Mouse (Mus musculus) B cell, adult 2 months (primary cell): ENCODE data around the gene Scrt2.
A peak's percentile ranks its signal among the peaks of the same experiment; 100 is the strongest.

Experiments used
- DNase-seq, 2 experiments: peaks; one replicate each; pipeline ENCODE4 v3.0.0; 2022

Scrt2 gene

GRCm38 (mm10) chr2:152108702-152109101 lies 27.4 kb downstream of the Scrt2 start:
- DNase-seq: no peak

- no peak for DNase-seq
Observed at GRCm38 (mm10) chr2:152109386-152109785, 28.1 kb downstream of the Scrt2 start.

DNA sequence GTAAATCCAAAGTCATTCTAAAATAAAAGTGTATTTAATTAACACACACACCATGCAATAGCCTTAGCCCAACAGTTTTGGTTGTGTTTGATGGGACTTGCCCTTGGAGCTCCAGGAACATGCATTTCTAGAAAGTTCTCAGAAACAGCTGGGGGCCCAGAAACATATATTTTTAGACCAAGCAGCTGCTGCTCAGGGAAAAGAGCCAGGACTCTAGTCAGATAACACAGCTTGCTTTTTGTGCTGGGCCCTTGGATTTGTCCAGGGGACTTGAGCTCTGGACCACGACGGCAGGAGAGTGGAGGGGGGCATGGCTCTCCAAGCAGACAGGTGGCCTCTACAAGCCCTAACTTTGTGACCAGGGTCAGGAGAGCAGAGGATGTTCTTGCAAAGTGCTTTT lies 30.0 kb downstream of the Scrt2 start:
- no peak for DNase-seq

DNA sequence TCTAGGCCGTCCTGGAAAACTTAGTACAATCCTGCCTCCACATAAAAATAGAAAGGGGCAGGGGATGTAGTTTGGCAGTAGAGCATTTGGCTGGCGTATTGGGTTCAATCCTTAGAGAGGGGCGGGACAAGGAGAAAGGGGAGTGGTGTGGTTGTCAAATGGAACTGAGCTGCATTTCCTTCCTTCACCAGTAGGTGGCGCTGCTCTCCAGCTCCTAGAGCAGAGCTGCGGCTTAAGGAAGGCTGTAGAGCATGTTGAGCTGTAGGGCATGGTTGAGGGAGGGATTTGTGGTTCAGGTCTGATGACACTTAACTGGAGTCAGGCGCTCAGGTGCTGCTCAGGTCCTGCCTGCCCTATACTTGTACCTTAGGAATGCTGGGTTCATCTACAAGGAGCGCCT lies 30.6 kb downstream of the Scrt2 start:
- DNase-seq: peak; percentile 85 to 86

DNA sequence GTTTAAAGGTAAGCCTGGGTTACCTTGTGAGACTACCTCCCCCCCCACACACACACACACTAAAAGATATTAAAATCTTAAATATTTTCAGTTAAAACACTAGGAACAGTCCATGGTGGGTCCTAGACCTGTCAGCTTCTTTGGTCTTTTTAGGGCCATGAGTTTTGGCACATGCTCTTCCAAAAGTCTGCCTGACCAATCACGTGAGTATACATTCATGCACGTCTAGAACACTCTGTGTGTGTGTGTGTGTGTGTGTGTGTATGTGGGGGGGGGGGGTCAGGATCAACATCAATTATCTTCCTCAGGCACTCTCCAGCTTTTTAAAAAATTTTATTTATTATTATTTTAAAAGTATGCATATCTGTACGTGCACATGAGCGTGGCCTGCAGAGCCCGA lies 31.2 kb downstream of the Scrt2 start:
- DNase-seq: no peak

DNA sequence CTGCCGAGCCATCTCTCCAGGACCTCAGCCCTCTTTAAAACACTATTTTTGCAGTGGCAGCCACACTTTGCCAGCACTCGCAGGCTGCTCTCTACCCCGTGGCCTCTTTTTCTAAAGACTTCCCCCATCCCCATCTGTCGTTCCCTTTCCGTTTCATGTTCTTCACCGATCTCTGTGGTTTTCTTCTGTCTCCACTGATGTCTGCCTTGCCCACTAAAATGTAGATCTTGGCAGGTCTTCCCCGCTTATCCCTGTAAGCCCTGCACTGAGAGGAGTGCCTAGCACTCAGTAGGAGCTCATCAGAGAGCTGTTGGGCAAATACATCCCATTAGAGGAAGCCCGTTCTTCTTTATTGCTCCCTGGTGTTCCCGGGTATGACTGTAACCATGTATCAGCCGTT lies 31.6 kb downstream of the Scrt2 start:
- DNase-seq: no peak

GRCm38 (mm10) chr2:152114057-152114975 lies 33.0 kb downstream of the Scrt2 start:
- no peak for DNase-seq

DNA sequence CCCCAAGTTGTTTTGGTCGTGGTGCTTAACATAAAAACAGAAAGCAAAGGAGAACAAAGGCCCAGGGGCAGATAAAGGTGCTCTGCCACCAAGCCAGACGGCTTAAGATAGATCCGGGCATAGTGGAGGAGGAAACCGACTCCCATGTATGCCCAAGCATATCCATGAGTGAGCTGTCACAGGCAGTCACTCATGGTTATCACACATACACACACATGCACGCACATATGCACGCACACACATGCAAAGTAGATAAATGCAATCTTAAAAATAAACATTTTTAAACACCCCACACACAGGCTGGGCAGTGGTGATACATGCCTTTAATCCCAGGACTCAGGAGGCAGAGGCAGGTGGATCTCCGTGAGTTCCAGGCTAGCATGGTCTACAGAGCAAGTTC lies 36.4 kb downstream of the Scrt2 start:
- no peak for DNase-seq

- no peak for DNase-seq
Observed at GRCm38 (mm10) chr2:152119228-152119865, 38.0 kb downstream of the Scrt2 start.

GRCm38 (mm10) chr2:152122896-152123295 lies 41.6 kb downstream of the Scrt2 start:
- DNase-seq: no peak

- DNase-seq: no peak
Observed at GRCm38 (mm10) chr2:152128597-152128996, 47.3 kb downstream of the Scrt2 start.

GRCm38 (mm10) chr2:152129778-152130177 lies 48.4 kb downstream of the Scrt2 start:
- no peak for DNase-seq

GRCm38 (mm10) chr2:152132016-152132415 lies 50.7 kb downstream of the Scrt2 start:
- no peak for DNase-seq

DNA sequence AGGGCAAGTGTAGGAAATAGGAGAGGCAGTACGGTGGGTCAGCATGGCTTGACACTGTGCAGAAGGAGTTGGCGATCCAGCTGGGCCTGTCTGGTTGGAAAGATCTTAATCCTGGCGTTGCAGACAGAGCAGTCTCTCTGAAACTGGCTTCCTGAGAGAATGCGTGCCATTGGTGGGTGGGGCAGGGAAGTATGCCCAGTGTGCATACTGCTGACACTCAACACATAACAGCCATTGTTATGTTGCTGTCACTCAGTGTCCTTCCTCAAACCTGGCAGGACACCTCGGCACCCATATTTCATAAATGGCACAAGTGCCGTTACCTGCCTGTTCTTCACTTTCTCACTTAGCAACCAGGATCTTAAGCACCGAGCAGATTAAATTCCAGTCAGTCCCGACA lies 51.4 kb downstream of the Scrt2 start:
- no peak for DNase-seq

DNA sequence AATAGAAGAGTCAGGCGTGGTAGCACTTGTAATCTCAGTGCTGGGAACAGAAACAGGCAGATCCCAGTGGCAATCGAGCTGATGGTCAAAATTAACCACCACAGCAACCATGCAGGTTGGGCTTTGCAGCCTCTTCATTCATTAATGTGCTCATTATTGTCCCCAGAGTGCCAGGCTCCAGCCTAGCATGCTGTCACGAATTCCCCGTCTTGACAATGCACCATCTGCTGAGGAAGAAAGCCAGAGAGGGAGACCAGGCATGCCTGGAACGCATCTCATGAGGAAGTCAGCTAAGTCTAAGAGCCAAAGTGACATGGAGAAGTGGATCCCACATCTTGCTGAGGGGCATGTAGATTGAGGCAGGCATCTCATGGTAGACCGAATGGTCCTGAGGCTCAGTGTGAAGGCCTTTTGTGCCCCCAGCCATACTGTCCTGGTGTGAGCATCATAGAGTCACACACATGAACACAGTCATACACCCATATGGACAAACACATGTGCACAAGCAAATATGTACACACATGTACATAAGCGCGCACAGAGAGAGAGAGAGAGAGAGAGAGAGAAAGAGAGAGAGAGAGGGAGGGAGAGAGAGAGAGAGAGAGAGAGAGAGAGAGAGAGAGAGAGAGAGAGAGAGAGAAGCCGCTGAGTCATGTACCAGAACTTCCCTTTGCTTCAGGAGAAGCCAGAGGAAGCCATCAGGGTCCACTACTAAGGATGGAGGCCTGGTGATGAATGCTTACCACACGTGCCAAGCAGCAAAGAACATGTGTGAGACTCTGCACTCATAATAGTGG lies 58.1 kb downstream of the Scrt2 start:
- DNase-seq: no peak

DNA sequence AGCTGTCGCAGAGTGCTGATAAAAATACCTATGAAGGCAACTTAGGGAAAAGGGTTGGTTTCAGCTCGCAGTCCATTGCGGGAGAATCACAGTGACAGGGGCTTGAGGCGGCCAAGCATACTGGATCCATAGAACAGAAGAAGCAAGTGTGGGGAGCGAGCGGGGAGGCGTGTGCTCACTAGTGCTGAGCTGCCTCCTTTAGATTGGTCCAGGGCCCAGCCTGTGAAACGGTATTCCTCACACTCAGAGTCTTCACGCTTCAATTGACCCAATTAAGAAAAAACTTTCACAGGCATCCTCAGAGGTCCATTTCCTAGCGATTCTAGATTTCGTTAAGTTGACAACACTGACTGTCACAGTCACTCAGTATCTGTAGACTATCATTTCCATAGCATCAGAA lies 59.6 kb downstream of the Scrt2 start:
- DNase-seq: no peak

GRCm38 (mm10) chr2:152141491-152141890 lies 60.2 kb downstream of the Scrt2 start:
- DNase-seq: no peak

DNA sequence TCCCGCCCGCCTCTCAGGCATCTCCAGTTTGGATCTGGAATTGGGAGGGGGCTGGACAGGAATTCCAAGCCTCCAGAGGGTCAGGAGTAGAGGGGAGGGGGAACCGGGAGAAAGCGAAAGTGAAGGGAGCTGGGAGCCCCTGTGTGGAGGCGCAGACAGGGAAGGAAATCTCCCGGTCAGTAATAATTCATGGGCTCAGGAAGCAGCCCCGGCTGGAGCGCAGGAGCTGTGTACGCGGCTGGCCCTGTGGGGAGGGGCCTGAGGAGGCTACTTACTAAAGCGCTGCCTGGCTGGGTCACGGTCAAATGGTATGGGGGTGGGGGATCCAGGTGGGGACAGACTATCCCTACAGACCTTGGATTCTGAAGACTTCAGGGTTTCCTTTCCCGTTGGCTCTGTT lies 60.7 kb downstream of the Scrt2 start:
- no peak for DNase-seq

GRCm38 (mm10) chr2:152142571-152142970 lies 61.2 kb downstream of the Scrt2 start:
- no peak for DNase-seq

- DNase-seq: no peak
Observed at GRCm38 (mm10) chr2:152143279-152144157, 62.2 kb downstream of the Scrt2 start, which contains the start of gene Tcf15. Gene Tcf15, plus strand, starts transcription at chr2:152143561.

DNA sequence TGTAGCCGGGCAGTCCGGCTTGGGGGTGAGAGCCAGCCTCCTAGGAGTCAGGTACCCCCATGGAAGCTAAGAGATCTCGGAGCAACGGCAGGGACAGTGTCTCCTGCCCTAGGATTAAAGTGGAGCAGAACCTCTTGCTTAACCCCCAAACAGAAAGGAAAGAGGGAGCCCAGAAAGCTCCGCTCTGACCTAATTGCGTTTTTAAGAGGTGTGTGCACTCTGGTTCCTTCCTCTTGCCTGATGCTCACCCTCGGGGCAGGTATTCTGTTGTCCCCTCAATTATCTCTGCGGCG lies 62.8 kb downstream of the Scrt2 start:
- no peak for DNase-seq

GRCm38 (mm10) chr2:152144501-152144900 lies 63.2 kb downstream of the Scrt2 start:
- DNase-seq: no peak
